Mouse (Mus musculus) kidney, adult 2 months (tissue): Measurements from ENCODE around the gene Efr3b.

ENCODE experiments used
- CTCF ChIP-seq: fragments of 200-500 bp; conservative IDR thresholded peaks from 2 replicates; pipeline ENCODE4 v1.5.1; 2011; ENCODE audit warnings: low read depth, mild to moderate bottlenecking, control low read depth, low read length, moderate library complexity, mixed read lengths; ENCODE audit not compliant: insufficient read depth, insufficient read length
- POLR2A ChIP-seq: fragments of 200-500 bp; IDR thresholded peaks from one replicate; pipeline ENCODE4 v1.6.1; 2011; ENCODE audit warnings: low read depth, low read length, control low read depth

DNA sequence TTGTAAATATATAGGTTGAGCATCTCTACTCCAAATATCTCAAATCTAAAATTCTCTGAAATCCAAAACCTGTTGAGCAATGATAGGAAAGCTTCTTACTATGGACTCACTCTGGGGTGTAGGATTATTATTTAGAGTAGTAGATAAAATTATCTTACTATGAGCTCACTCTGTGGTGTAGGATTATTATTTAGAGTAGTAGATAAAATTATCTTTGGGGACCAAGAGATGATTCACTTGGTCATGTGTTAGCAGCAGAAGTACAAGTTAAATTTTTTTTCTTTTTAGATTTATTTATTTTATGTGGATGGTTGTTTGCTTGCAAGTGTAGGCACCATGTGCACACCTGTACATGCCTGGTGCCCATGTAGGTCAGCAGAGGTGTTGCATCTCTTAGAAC is 37.7 kb upstream of the Efr3b start:
- no peak for TF ChIP-seq POLR2A
- TF ChIP-seq CTCF = no peak
